Mouse (Mus musculus) kidney, postnatal 0 days (tissue): ENCODE measurements at regions not wholly inside any gene's neighbourhood (a gene's known extent, or its start where the extent isn't known, plus 50 kb on each side); places are given as distances from the start of the nearest gene placed in this dataset.

Experiments used
- ATAC-seq: fragments of 200-750 bp; cut with Nextera tagmentation; replicated peaks from 2 replicates; pipeline ENCODE4 v1.8.0; 2017; ENCODE audit warnings: low read depth, moderate number of reproducible peaks, moderate TSS enrichment, moderate library complexity; ENCODE audit not compliant: low FRiP score
- DNase-seq: peaks from one replicate; pipeline ENCODE4 v3.0.0-alpha.2; 2016; ENCODE audit warnings: low spot score
- H3K27ac ChIP-seq: fragments of 300-500 bp; sonication (generic); 2 replicates; pipeline ENCODE4 v1.5.1; 2014; ENCODE audit warnings: mild to moderate bottlenecking
- H3K27me3 ChIP-seq: fragments of 300-500 bp; sonication (generic); 2 replicates; pipeline ENCODE4 v1.6.1; 2014; ENCODE audit warnings: low read length, mixed read lengths; ENCODE audit not compliant: insufficient read depth
- H3K36me3 ChIP-seq: fragments of 300-500 bp; sonication (generic); 2 replicates; pipeline ENCODE4 v1.6.1; 2014; ENCODE audit warnings: low read length, mixed read lengths; ENCODE audit not compliant: insufficient read depth
- H3K4me1 ChIP-seq: fragments of 300-500 bp; sonication (generic); replicated peaks from 2 replicates; pipeline ENCODE4 v1.6.1; 2014; ENCODE audit warnings: antibody characterized with exemption, low read length, mixed read lengths; ENCODE audit not compliant: insufficient read depth
- H3K4me2 ChIP-seq: fragments of 300-500 bp; sonication (generic); 2 replicates; pipeline ENCODE4 v1.6.1; 2014; ENCODE audit warnings: mild to moderate bottlenecking, low read length, moderate library complexity, mixed read lengths
- H3K4me3 ChIP-seq: fragments of 300-500 bp; sonication (generic); replicated peaks from 2 replicates; pipeline ENCODE4 v1.5.1; 2014; ENCODE audit warnings: low read depth, low read length
- H3K9ac ChIP-seq: fragments of 300-500 bp; sonication (generic); 2 replicates; pipeline ENCODE4 v1.6.1; 2014; ENCODE audit warnings: low read depth, low read length
- H3K9me3 ChIP-seq: fragments of 300-500 bp; sonication (generic); replicated peaks from 2 replicates; pipeline ENCODE4 v1.6.1; 2016; ENCODE audit warnings: low read length, inconsistent platforms, mixed read lengths
- CTCF ChIP-seq: IDR thresholded peaks from 2 replicates; pipeline ENCODE4 v1.5.1; 2016; ENCODE audit warnings: antibody characterized with exemption, low read depth, mild to moderate bottlenecking, moderate library complexity
- WGBS: fragments of 180-500 bp; shearing (Covaris S2); extraction: QIAGEN DNeasy Blood & Tissue Kit; methylation state at CpG from one replicate; pipeline ENCODE4 v1.1.7; 2014; 5-methylcytosine and 5-hydroxymethylcytosine counted together

- Histone ChIP-seq H3K4me2 (no peak overlapping the region), H3K4me1 (no peaks in the 10 kb centered on the region), H3K36me3 (no peaks in the 10 kb centered on the region), H3K27me3 (no peaks in the 10 kb centered on the region), H3K4me3 (no peak overlapping the region), H3K27ac (no peak overlapping the region), H3K9ac (no peak overlapping the region), H3K9me3 (no peaks in the 10 kb centered on the region)
- no peak for ATAC-seq
- 60% methylated on average over 6 of the region's 6 CpGs for WGBS
- TF ChIP-seq CTCF: no peak
- no peak for DNase-seq
Measured at GRCm38 (mm10) chr1:51553738-51554137, 75.5 kb upstream of the Nabp1 start.

DNA sequence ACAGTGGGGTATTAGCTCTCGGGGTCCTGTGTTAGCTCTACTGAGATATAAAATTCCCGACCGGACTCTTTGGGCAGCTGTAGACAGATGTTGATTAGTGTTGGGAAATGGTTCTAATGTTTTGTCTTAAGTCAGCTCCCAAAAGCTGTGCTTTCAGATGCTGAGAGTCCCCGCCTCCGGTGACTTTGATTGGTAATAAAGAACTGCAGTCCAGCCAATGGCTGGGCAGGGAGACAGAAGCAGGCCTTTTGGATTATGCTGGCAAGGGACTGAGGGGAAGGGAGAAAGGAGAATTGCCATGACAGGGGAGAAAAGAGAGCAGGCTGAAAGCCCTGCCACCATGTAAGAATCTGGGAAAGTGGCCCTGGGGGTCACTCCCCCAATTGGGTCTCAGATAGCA lies 73.4 kb upstream of the Nabp1 start:
- Histone ChIP-seq H3K9ac (no peak overlapping the region), H3K4me3 (no peak overlapping the region), H3K27me3 (no peaks in the 10 kb centered on the region), H3K27ac (no peak overlapping the region), H3K9me3 (no peaks in the 10 kb centered on the region), H3K36me3 (no peaks in the 10 kb centered on the region), H3K4me1 (no peaks in the 10 kb centered on the region), H3K4me2 (no peak overlapping the region)
- DNase-seq (peak; percentile 29), ATAC-seq (no peak)
- TF ChIP-seq CTCF: no peak
- WGBS: 44% methylated on average over 5 of the region's 5 CpGs

GRCm38 (mm10) chr1:51542801-51543200 lies 64.6 kb upstream of the Nabp1 start:
- WGBS: 95% methylated on average over 5 of the region's 5 CpGs
- no peaks in the 10 kb centered on the region for H3K27me3 ChIP-seq
- H3K4me2 ChIP-seq: no peak overlapping the region
- no peak overlapping the region for H3K4me3 ChIP-seq
- no peak for TF ChIP-seq CTCF
- no peaks in the 10 kb centered on the region for H3K9me3 ChIP-seq
- ATAC-seq: no peak
- no peaks in the 10 kb centered on the region for H3K4me1 ChIP-seq
- H3K9ac ChIP-seq: no peak overlapping the region
- H3K27ac ChIP-seq: no peak overlapping the region
- no peaks in the 10 kb centered on the region for H3K36me3 ChIP-seq
- DNase-seq: no peak

- H3K27ac ChIP-seq: peak overlapping the region; percentile 47; the same call in 1 of the 2 replicates
- H3K4me1 ChIP-seq: no peaks in the 10 kb centered on the region
- 60% methylated on average over 4 of the region's 4 CpGs for WGBS
- H3K4me2 ChIP-seq: no peak overlapping the region
- ATAC-seq (peak; percentile 36; the same call in 1 of the 2 replicates), DNase-seq (peak; percentile 89)
- no peak overlapping the region for H3K9ac ChIP-seq
- H3K36me3 ChIP-seq: no peaks in the 10 kb centered on the region
- no peaks in the 10 kb centered on the region for H3K9me3 ChIP-seq
- no peak overlapping the region for H3K4me3 ChIP-seq
- no peak for TF ChIP-seq CTCF
- no peaks in the 10 kb centered on the region for H3K27me3 ChIP-seq
Measured at GRCm38 (mm10) chr1:51539634-51540033, 61.4 kb upstream of the Nabp1 start.

GRCm38 (mm10) chr1:51538836-51539235 lies 60.6 kb upstream of the Nabp1 start:
- no peaks in the 10 kb centered on the region for H3K36me3 ChIP-seq
- H3K4me1 ChIP-seq: no peaks in the 10 kb centered on the region
- DNase-seq (peak; percentile 80), ATAC-seq (no peak; the same call in 1 of the 2 replicates)
- H3K4me2 ChIP-seq: no peak overlapping the region
- no peak overlapping the region for H3K4me3 ChIP-seq
- H3K27me3 ChIP-seq: no peaks in the 10 kb centered on the region
- H3K27ac ChIP-seq: no peak overlapping the region; the same call in 1 of the 2 replicates
- 60% methylated on average over 2 of the region's 2 CpGs for WGBS
- no peaks in the 10 kb centered on the region for H3K9me3 ChIP-seq
- TF ChIP-seq CTCF: no peak
- H3K9ac ChIP-seq: no peak overlapping the region

DNA sequence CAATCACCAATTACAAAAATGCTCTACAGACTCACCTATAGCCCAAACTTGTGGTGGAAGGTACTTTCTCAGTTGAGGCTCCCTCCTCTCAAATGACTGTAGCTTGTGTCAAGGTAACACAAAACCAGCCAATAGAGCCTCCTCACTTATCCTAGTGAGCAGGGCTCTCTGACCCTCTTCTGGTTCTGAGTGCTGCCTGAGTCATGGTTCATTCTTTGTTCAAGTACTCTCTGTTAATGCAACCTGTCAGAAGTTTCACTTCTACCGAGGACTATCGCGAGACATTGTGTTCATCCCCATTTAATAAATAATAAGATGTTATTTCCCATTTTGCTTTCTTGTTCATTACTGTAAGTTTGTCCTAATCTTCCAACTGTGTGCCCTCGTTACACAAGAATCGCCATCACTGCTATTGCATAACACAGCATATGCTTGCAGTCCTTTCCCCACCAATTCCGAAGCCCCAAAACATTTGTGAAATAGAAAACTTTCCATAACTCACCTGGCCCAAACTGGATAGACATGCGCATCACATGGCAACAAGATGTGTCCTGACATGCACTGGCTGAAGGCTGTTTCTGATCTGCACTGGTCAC lies 59.6 kb upstream of the Nabp1 start:
- no peak for ATAC-seq

DNA sequence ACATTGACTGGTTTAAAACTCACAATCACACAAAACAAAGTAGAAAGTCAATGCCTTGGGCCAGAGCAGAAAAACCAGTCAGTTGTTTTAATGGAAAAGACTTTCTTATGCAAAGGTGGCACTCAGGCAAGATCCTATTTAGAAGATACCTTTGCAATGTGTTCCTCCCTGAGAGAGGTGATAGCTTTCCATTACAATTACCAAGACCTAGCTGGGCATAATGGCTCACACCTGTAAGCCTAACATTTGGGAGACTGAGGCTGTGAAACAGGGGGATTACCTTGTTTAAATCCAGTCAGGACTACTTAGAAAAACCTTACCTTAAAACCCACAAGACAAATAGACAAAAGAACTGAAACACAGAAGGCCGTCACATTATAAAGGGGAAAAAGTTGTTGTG lies 57.9 kb upstream of the Nabp1 start:
- no peak overlapping the region for H3K4me2 ChIP-seq
- WGBS: 94% methylated on average over 1 of the region's 1 CpGs
- H3K36me3 ChIP-seq: no peaks in the 10 kb centered on the region
- H3K9ac ChIP-seq: no peak overlapping the region
- TF ChIP-seq CTCF: no peak
- H3K4me3 ChIP-seq: no peak overlapping the region
- H3K9me3 ChIP-seq: no peaks in the 10 kb centered on the region
- no peak overlapping the region for H3K27ac ChIP-seq
- no peaks in the 10 kb centered on the region for H3K27me3 ChIP-seq
- DNase-seq (no peak), ATAC-seq (no peak)
- H3K4me1 ChIP-seq: no peaks in the 10 kb centered on the region

More for the DNA sequence above, 59.6 kb upstream of the Nabp1 start:
- Histone ChIP-seq H3K27me3 (no peaks in the 10 kb centered on the region), H3K9ac (no peak overlapping the region), H3K27ac (no peak overlapping the region), H3K4me1 (no peaks in the 10 kb centered on the region), H3K36me3 (no peaks in the 10 kb centered on the region), H3K9me3 (no peaks in the 10 kb centered on the region), H3K4me2 (no peak overlapping the region), H3K4me3 (no peak overlapping the region)
- 93% methylated on average over 7 of the region's 7 CpGs for WGBS
- TF ChIP-seq CTCF: no peak
- DNase-seq: no peak
